Mouse (Mus musculus) layer of hippocampus, adult 2 months (tissue): ENCODE data around the gene Gm20390. TPM values are rescaled to one million over a fixed set of nuclear protein-coding genes. Genes with fewer than 3 reads are reported as not detected.

Experiments
- DNase-seq, 2 experiments: peaks; one replicate each; pipeline ENCODE4 v3.0.0; 2022; ENCODE audit warnings: low spot score in 2 of 2
- H3K27ac ChIP-seq: fragments of 200-600 bp; 2 replicates; pipeline ENCODE4 v1.8.1; 2022
- H3K4me3 ChIP-seq: fragments of 200-600 bp; 2 replicates; pipeline ENCODE4 v1.8.1; 2022; ENCODE audit warnings: mild to moderate bottlenecking
- CTCF ChIP-seq: fragments of 200-600 bp; conservative IDR thresholded peaks from 2 replicates; pipeline ENCODE4 v1.8.1; 2022; ENCODE audit warnings: antibody characterized with exemption, mild to moderate bottlenecking, moderate library complexity
- long read RNA-seq, 2 experiments: library from polyadenylated mRNA; stranded (forward); transcript quantifications; one replicate each; pipeline ENCODE4 v2.0.0; 2021; ENCODE audit warnings: borderline mapping rate in 2 of 2
- total RNA-seq, 2 experiments: library from RNA; stranded (reverse); gene quantifications; 2 replicates each; pipeline ENCODE4 v1.2.3; 2021

The Gm20390 gene
- total RNA-seq: 100 to 1,000 TPM in 1 of 2 experiments, 10 to 100 TPM in 1; 96.8 to 111 TPM
- long read RNA-seq, experiment 1, partial matches to known transcripts: 3 of 4 reads
- long read RNA-seq, experiment 1, other reads (novel, unspliced or antisense): 1 of 4 reads
- long read RNA-seq, experiment 2, partial matches to known transcripts: 5 of 7 reads
- long read RNA-seq, experiment 2, other reads (novel, unspliced or antisense): 2 of 7 reads

GRCm38 (mm10) chr11:93968005-93968847 is at the start of gene Gm20390, which contains the start of gene Nme1:
Gm20390 (minus strand) TSS chr11:93968293.
Nme1 (minus strand) TSS chr11:93968521.
- H3K4me3 ChIP-seq: peak within 1 kb of the TSS; percentile 73
- DNase-seq: peak; percentile 97
- peak; percentile 89 for TF ChIP-seq CTCF
- peak within 1 kb of the TSS; percentile 94 for H3K27ac ChIP-seq

GRCm38 (mm10) chr11:94003346-94003745 is 35.3 kb upstream of the Gm20390 start:
- DNase-seq: no peak
- no peak for TF ChIP-seq CTCF
- H3K27ac ChIP-seq: no peak overlapping the region
- no peak overlapping the region for H3K4me3 ChIP-seq

GRCm38 (mm10) chr11:93999276-93999675 is 31.2 kb upstream of the Gm20390 start:
- no peak overlapping the region for H3K4me3 ChIP-seq

GRCm38 (mm10) chr11:93997141-93997775 is 29.2 kb upstream of the Gm20390 start:
- DNase-seq: no peak
- Histone ChIP-seq H3K27ac (peak overlapping the region; percentile 94), H3K4me3 (peak overlapping the region; percentile 95)
- TF ChIP-seq CTCF: no peak

More at GRCm38 (mm10) chr11:93999276-93999675, 31.2 kb upstream of the Gm20390 start:
- no peak overlapping the region for H3K27ac ChIP-seq
- DNase-seq: no peak
- TF ChIP-seq CTCF: no peak

GRCm38 (mm10) chr11:93996306-93997140 is 28.4 kb upstream of the Gm20390 start:
- peak overlapping the region; percentile 94 for H3K27ac ChIP-seq

GRCm38 (mm10) chr11:93995720-93996305 is 27.7 kb upstream of the Gm20390 start, which contains the start of gene Spag9:
Spag9 (plus strand) TSS chr11:93996091.
- no peak for TF ChIP-seq CTCF
- DNase-seq: peak; percentile 91 to 92
- Histone ChIP-seq H3K27ac (peak within 1 kb of the TSS; percentile 98), H3K4me3 (peak within 1 kb of the TSS; percentile 95)

More at GRCm38 (mm10) chr11:93996306-93997140, 28.4 kb upstream of the Gm20390 start:
- H3K4me3 ChIP-seq: peak overlapping the region; percentile 95
- peak; percentile 47 for TF ChIP-seq CTCF
- peak; percentile 27 to 32 for DNase-seq

GRCm38 (mm10) chr11:93995111-93995719 is 27.1 kb upstream of the Gm20390 start:
- TF ChIP-seq CTCF: no peak
- Histone ChIP-seq H3K27ac (peak overlapping the region; percentile 98), H3K4me3 (peak overlapping the region; percentile 80)
- DNase-seq: peak; percentile 60 to 86

GRCm38 (mm10) chr11:93994531-93994930 is 26.4 kb upstream of the Gm20390 start:
- H3K27ac ChIP-seq: peak overlapping the region; percentile 98
- peak overlapping the region; percentile 80 for H3K4me3 ChIP-seq
- no peak for TF ChIP-seq CTCF
- DNase-seq: no peak

- no peak overlapping the region for H3K4me3 ChIP-seq
- no peak for DNase-seq
- TF ChIP-seq CTCF: no peak
- peak overlapping the region; percentile 53 for H3K27ac ChIP-seq
Observed at GRCm38 (mm10) chr11:93988328-93989062, 20.4 kb upstream of the Gm20390 start.

- no peak overlapping the region for H3K4me3 ChIP-seq
- H3K27ac ChIP-seq: peak overlapping the region; percentile 53
- DNase-seq: no peak
- TF ChIP-seq CTCF: no peak
Observed at GRCm38 (mm10) chr11:93987625-93988327, 19.7 kb upstream of the Gm20390 start.
